Mouse (Mus musculus): Measurements from ENCODE around the gene Kmt2d. TPM values are rescaled to one million over a fixed set of nuclear protein-coding genes. Genes with fewer than 3 reads are reported as not detected.

The Kmt2d gene
- total RNA-seq, 4 experiments from 2014 or later, result 54.7 to 66.1 (median 59.8) TPM

DNA sequence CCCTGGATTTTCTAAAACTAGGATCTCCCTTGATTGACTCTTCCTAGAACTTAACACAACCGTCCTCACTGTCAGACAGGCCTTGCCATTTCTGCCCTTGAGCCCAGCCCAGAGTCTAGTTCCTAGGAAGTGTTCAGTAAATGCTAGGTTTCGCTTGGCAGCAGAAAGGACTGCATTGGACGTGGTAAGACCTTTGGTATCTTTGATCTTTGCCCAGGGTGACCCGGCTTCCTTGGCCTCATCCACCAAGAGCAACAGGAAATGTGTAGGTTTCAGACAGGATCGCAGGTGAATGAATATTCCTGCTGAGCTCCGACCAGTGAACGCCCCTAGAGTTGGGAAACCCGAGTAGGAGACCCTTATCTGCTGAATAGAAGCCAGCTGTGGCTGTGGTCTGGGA is 68.1 kb downstream of the Kmt2d start:
- DNase-seq (ENCODE audit: low spot score), result no peak

DNA sequence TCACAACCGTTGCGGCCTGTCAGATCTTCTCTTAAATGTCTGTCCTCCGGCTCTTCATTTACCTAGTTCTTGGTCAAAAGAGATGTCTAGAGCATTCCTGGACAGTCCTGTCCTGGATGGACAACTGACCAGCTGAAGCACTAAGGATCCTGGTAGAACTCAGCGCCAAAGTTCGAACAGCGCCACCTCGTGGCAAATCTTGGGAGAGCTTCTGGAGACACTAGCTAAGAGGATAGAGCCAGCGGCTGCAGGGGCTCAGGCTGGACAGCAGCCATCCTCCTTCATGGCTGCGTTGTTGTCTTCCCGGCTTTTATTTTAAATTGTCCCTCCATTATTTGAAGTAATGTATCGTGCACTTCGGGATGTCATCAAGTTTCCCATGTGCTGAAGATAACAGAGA is 71.6 kb downstream of the Kmt2d start:
- peak; percentile 65 for DNase-seq (ENCODE audit: low spot score)

DNA sequence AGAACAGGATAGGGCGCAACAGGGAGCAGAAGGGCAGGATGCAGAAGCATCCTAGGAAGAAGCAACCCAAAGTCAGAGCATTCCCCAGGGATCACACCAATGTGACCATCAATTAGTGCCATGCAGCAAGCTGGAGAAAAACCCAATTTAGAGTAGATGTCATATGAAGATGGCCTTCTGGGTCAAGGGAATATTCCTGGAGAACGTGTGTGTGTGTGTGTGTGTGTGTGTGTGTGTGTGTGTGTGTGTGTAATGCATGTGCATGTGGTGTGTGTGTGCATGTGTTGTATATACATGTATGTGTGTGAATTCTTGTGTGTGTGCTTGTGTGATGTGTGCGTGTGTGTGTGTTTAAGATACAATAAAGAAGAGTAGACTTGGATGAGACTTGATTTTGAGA is 72.1 kb downstream of the Kmt2d start:
- DNase-seq (ENCODE audit: low spot score), result no peak

DNA sequence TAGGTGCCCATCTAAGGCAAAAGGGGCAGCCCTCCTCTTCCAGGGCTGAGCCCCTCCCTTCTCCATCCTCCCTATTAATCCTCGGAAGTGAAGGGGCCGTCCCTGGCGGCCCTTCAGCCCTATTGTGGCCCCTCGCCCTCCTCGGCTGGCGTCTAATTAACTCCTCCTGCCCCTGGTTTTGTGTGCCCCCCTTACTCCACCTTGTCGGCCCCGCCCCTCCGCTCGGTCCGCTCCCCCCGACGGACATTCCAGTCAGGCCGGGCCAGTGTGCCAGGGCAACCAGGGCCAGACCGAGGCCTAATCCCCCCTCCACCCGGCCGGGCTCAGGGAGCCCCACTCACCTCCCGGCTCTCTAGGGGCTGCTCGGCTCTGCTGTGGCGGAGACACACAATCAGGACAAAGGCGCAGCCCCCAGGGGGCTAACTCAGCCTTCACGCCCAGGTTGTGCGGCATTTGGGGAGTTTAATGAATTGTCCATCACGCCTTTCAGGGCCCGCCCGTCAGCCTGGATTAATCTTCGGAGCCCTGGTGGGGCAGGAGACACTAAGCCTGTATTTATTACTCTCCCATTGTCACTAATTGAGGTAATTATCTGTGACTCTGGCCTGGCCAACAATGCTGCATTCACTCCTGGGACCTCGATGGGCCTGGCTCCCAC is 73.0 kb downstream of the Kmt2d start:
- DNase-seq (ENCODE audit: low spot score), result no peak

DNA sequence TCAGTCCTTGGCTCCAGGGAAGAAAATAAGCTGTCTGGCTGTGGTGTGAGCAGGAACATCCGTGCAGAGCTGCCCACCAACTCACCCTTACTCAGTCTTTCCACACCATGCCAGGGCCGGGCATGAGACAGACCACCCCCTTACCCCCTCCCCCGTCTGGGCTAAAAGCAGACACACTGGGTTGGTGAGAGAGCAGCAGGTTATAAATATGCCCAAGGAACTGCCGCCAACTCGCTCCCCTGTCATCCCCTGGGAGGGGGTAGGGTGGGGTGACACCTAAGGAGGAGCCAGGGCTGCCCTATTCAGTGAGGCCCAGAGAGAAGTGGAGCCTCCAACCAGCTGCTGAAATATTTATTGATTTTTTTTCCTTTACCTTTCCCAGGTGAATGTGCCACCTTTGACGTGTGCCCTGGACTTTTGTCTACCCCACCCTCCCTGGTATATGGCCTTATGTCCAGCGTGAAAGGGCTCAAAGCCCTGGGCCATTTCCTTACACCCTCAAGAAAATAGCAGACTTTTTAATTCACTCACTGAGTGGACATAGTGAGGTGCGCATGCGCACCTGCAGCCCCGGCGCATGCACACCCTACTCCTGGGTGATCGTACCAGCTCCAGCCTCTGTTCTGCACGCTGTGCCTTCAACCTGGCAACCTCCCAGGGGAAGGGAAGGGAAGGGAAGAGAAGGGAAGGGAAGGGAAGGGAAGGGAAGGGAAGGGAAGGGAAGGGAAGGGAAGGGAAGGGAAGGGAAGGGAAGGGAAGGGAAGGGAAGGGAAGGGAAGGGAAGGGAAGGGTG is 74.0 kb downstream of the Kmt2d start:
- DNase-seq (ENCODE audit: low spot score), result no peak

DNA sequence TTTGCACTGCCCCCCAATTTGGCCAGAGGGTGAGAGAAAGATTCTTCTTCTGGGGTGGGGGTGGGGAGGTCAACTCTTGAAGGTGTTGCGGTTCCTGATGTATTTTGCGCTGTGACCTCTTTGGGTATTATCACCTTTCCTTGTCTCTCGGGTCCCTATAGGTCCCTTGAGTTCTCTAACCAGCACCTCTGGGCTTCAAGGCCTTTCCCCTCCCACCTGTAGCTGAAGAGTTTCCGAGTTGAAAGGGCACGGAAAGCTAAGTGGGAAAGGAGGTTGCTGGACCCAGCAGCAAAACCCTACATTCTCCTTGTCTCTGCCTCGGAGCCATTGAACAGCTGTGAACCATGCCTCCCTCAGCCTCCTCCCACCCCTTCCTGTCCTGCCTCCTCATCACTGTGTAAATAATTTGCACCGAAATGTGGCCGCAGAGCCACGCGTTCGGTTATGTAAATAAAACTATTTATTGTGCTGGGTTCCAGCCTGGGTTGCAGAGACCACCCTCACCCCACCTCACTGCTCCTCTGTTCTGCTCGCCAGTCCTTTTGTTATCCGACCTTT is 77.8 kb downstream of the Kmt2d start:
- no peak for DNase-seq (ENCODE audit: low spot score)

DNA sequence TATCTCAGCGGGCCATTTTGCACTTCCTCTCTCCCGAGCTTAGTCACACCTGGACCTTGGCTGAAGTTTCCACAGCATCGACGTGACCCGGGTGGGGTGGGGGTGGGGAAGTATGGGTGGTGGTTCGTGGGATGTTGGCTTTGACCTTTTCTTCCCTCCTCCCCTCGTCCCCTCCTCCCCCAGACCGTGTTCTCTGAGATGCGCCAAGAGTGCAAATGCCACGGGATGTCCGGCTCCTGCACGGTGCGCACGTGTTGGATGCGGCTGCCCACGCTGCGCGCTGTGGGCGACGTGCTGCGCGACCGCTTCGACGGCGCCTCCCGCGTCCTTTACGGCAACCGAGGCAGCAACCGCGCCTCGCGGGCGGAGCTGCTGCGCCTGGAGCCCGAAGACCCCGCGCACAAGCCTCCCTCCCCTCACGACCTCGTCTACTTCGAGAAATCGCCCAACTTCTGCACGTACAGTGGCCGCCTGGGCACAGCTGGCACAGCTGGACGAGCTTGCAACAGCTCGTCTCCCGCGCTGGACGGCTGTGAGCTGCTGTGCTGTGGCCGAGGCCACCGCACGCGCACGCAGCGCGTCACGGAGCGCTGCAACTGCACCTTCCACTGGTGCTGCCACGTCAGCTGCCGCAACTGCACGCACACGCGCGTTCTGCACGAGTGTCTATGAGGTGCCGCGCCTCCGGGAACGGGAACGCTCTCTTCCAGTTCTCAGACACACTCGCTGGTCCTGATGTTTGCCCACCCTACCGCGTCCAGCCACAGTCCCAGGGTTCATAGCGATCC is 78.6 kb downstream of the Kmt2d start:
- no peak for DNase-seq (ENCODE audit: low spot score)

DNA sequence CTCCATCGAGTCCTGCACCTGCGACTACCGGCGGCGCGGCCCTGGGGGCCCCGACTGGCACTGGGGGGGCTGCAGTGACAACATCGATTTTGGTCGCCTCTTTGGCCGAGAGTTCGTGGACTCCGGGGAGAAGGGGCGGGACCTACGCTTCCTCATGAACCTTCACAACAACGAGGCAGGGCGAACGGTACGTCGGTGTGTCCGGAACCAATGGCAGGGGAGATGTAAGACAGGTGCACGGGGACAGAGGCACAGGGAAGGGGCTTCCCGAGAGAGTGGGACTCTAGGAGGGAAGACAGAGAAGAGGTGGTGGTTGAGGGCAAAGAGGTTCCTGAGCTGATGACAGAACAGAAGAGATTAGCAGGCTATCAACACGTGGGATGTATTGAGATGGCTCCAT is 79.2 kb downstream of the Kmt2d start:
- no peak for DNase-seq (ENCODE audit: low spot score)

DNA sequence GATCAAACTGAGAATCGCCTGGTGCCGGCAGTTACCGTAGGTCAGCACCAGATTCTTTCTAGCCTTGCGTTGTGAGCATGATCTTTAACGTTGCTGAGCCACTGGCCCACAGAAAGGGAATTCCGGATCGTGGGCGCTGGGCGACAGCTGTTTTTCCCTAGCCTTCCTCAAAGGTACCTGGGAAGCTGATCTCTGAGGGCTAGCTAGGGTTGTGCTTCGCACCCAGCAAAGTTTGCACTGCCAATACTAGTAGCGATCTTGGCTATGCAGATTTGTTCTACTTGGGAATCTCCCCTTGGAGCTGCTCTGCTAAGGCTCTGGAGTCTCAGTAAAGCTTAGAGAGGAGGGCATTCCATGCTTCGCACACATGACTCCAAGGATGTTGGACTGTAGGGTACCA is 79.8 kb downstream of the Kmt2d start:
- no peak for DNase-seq (ENCODE audit: low spot score)

DNA sequence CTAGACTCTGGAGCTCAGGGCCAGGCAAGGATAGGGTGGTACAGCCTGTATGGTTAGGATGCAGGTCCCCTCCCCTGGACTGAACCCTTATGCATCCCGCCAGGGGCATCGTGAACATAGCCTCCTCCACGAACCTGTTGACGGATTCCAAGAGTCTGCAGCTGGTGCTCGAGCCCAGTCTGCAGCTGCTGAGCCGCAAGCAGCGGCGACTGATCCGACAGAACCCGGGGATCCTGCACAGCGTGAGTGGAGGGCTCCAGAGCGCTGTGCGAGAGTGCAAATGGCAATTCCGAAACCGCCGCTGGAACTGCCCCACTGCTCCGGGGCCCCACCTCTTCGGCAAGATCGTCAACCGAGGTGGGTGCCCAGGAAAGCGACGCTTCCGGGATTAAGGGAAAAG is 80.2 kb downstream of the Kmt2d start:
- DNase-seq (ENCODE audit: low spot score), result no peak

DNA sequence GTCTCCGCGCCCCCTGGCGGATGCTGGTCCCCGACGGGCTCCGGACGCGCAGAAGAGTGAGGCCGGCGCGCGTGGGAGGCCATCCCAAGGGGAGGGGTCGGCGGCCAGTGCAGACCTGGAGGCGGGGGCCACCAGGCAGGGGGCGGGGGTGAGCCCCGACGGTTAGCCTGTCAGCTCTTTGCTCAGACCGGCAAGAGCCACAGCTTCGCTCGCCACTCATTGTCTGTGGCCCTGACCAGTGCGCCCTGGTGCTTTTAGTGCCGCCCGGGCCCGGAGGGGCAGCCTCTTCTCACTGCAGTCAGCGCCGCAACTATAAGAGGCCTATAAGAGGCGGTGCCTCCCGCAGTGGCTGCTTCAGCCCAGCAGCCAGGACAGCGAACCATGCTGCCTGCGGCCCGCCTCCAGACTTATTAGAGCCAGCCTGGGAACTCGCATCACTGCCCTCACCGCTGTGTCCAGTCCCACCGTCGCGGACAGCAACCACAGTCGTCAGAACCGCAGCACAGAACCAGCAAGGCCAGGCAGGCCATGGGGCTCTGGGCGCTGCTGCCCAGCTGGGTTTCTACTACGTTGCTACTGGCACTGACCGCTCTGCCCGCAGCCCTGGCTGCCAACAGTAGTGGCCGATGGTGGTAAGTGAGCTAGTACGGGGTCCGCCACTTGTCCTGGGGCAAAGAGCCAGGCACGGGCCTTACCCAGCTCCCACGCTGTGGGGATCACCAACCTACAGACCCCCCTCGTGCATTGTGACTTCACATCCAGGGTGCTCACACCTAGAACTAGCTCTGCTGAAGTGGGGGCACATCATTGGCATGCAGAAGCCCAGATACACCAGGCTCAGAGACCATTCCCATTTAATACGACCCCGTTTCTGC is 81.1 kb downstream of the Kmt2d start, which contains the start of gene Wnt1:
TSS of gene Wnt1 (plus strand) at position 197 of the 875 bp plus-strand sequence.
- DNase-seq (ENCODE audit: low spot score), result peak; percentile 21

DNA sequence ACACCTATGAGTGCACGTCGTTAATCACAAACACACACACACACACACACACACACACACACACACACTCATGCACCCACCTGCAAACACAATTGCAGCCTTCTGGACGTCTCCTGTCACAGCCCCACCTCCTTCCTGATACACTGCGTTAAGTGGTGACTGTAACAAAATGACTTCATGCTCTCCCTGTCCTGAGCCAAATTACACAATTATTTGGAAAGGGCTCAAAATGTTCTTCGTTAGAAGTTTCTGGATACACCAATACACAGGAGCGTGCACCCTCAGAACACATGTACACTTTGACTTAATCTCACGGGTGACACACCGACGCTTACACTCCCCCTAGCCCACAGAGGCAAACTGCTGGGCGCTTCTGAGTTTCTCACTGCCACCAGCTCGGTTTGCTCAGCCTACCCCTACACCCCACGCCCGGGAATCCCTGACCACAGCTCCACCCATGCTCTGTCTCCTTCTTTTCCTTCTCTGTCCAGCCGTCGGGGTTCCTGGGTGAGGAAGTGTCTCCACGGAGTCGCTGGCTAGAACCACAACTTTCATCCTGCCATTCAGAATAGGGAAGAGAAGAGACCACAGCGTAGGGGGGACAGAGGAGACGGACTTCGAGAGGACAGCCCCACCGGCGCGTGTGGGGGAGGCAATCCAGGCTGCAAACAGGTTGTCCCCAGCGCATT is 81.9 kb downstream of the Kmt2d start:
- no peak for DNase-seq (ENCODE audit: low spot score)

DNA sequence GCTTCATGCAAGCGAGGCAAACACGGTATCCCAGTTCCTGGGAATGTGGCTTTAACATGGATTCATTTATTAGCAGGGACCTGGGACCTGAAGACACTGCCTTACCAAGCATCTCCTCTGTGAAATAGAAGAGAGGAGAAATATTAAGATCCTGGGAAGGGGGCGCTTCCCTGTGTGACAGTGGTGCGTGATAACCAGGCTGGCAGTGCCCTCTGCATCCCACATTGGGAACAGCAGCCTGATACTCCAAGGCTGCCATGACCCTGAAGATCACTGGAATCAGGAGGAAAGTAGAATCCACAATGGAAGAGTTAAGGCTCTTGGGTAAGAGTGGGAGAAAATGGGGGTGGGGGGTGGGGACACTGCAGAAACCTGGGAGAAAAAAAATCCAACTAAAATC is 83.1 kb downstream of the Kmt2d start:
- no peak for DNase-seq (ENCODE audit: low spot score)

DNA sequence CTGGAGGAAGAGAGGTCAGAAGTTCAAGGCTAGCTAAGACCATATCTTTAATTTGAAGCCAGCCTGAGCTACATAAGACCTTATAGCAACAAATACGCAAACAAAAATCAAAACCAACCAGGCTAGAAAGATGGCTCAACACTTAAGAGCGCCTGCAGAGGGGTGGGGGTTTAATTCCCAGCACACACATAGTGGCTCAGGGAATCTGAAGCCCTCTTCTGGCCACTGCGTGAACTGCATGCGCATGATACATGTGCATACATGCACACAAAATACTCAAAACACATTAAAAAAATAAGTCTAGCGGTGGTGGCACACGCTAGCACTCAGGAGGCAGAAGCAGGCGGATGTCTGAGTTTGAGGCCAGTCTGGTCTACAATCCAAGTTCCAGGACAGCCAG is 85.3 kb downstream of the Kmt2d start:
- no peak for DNase-seq (ENCODE audit: low spot score)

Other genes starting within 250 kb of the Kmt2d start
- 1 to 10 TPM; 2.0 to 2.8 (median 2.6) TPM for gene Cacnb3, start 240.4 kb downstream of the Kmt2d start, total RNA-seq (2022)
- 10 to 100 TPM; 53.2 to 61.7 (median 56.4) TPM for gene Ddx23, start 208.3 kb downstream of the Kmt2d start, total RNA-seq (2022)
- gene Rnd1, start 193.7 kb downstream of the Kmt2d start, total RNA-seq (2022), result 1 to 10 TPM in 3 of 4 experiments, under 1 TPM in 1; 1.00 to 2.1 (median 1.2) TPM
- gene Ccdc65, start 163.0 kb downstream of the Kmt2d start, total RNA-seq (2022), result 1 to 10 TPM in 1 of 4 experiments, under 1 TPM in 3; 0.41 to 1.1 (median 0.84) TPM
- 1 to 10 TPM; 5.6 to 9.4 (median 7.7) TPM for gene Fkbp11, start 143.0 kb downstream of the Kmt2d start, total RNA-seq (2022)
- gene Arf3, start 108.0 kb downstream of the Kmt2d start, total RNA-seq (2022), result 10 to 100 TPM; 18.0 to 20.9 (median 19.1) TPM
- under 1 TPM in 3 of 4 experiments, not detected in 1; 0.16 to 0.44 (median 0.26) TPM for gene Wnt10b, start 93.1 kb downstream of the Kmt2d start, total RNA-seq (2022)
- gene Wnt1, start 81.3 kb downstream of the Kmt2d start, total RNA-seq (2022), result not detected
- under 1 TPM; 0.63 to 0.84 (median 0.72) TPM for gene Ddn, start 61.7 kb downstream of the Kmt2d start, total RNA-seq (2022)
- gene Prkag1, start 39.7 kb downstream of the Kmt2d start, total RNA-seq (2022), result 100 to 1,000 TPM in 2 of 4 experiments, 10 to 100 TPM in 2; 96.7 to 129 (median 109) TPM
- 1 to 10 TPM; 1.2 to 2.8 (median 1.9) TPM for gene Rhebl1, start 23.3 kb upstream of the Kmt2d start, total RNA-seq (2022)
- 1 to 10 TPM in 2 of 4 experiments, under 1 TPM in 2; 0.72 to 1.6 (median 1.0) TPM for gene Dhh, start 27.3 kb upstream of the Kmt2d start, total RNA-seq (2022)
- gene Lmbr1l, start 47.0 kb upstream of the Kmt2d start, total RNA-seq (2022), result 10 to 100 TPM in 2 of 4 experiments, 1 to 10 TPM in 2; 7.3 to 12.2 (median 10.0) TPM
- 100 to 1,000 TPM; 106 to 156 (median 115) TPM for gene Tuba1b, start 63.4 kb upstream of the Kmt2d start, total RNA-seq (2022)
- not detected for gene Gm49450, start 82.3 kb upstream of the Kmt2d start, total RNA-seq (2022)
- 10 to 100 TPM; 37.4 to 83.6 (median 67.3) TPM for gene Tuba1a, start 82.5 kb upstream of the Kmt2d start, total RNA-seq (2022)
- 10 to 100 TPM; 32.2 to 40.4 (median 33.3) TPM for gene Tuba1c, start 158.7 kb upstream of the Kmt2d start, total RNA-seq (2022)
- 1 to 10 TPM in 1 of 4 experiments, under 1 TPM in 3; 0.16 to 1.4 (median 0.47) TPM for gene Prph, start 184.0 kb upstream of the Kmt2d start, total RNA-seq (2022)
- under 1 TPM in 2 of 4 experiments, not detected in 2; 0.22 to 0.35 TPM for gene Troap, start 203.4 kb upstream of the Kmt2d start, total RNA-seq (2022)
- gene C1ql4, start 216.6 kb upstream of the Kmt2d start, total RNA-seq (2022), result not detected
- gene Dnajc22, start 222.0 kb upstream of the Kmt2d start, total RNA-seq (2022), result 1 to 10 TPM in 1 of 4 experiments, under 1 TPM in 3; 0.38 to 1.2 (median 0.91) TPM

Data from heart, adult 8-10 months (tissue).